Mouse (Mus musculus) bone marrow, adult 2 months (tissue): ENCODE results near the gene Dok1.
A peak's percentile ranks its signal among the peaks of the same experiment; 100 is the strongest.

Experiments used
- CTCF ChIP-seq: fragments of 200-500 bp; IDR thresholded peaks from 2 replicates; pipeline ENCODE4 v1.5.1; 2011; ENCODE audit warnings: low read length, control low read depth; ENCODE audit not compliant: control insufficient read depth, insufficient read depth
- POLR2A ChIP-seq: fragments of 200-500 bp; IDR thresholded peaks from 2 replicates; pipeline ENCODE4 v1.6.1; 2011; ENCODE audit warnings: low read depth, mild to moderate bottlenecking, control low read depth, low read length, borderline replicate concordance; ENCODE audit not compliant: control insufficient read depth

DNA sequence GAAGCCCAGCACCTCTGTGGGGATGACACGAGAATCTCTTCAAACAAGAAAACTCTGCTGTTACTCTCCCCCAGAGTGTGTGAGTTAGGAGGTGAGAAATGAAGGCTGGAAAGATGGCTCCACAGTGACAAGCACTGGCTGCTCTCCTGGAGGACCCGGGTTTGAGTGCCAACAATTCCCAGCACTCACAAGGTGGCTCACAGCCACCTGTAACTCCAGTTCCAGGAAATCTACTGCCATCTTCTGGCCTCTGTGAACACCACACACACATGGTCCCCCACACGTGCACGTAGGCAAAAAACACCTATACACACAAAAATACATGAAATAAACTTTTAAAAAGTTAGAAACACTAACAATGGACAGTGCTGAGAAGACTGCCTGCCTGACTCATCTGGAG lies 34.9 kb downstream of the Dok1 start:
- TF ChIP-seq CTCF = peak; percentile 48; the same call in 1 of the 2 replicates
- no peak for TF ChIP-seq POLR2A
